Mouse (Mus musculus) forebrain, embryonic 10.5 days (tissue): ENCODE results near the gene Acsm1. TPM values are rescaled to one million over a fixed set of nuclear protein-coding genes. Genes with fewer than 3 reads are reported as not detected.

Experiments used
- DNase-seq: peaks from one replicate; pipeline ENCODE4 v3.0.0-alpha.2; 2017; ENCODE audit warnings: low spot score; ENCODE audit errors: extremely low spot score
- H3K27ac ChIP-seq: fragments of 300-500 bp; sonication (generic); 2 replicates; pipeline ENCODE4 v1.5.1; 2016; ENCODE audit warnings: mild to moderate bottlenecking
- H3K27me3 ChIP-seq: fragments of 300-500 bp; sonication (generic); 2 replicates; pipeline ENCODE4 v1.6.1; 2016; ENCODE audit warnings: mild to moderate bottlenecking; ENCODE audit not compliant: poor library complexity, severe bottlenecking
- H3K36me3 ChIP-seq: fragments of 300-500 bp; sonication (generic); replicated peaks from 2 replicates; pipeline ENCODE4 v1.6.1; 2016; ENCODE audit warnings: mild to moderate bottlenecking, moderate library complexity
- H3K4me1 ChIP-seq: fragments of 300-500 bp; sonication (generic); 2 replicates; pipeline ENCODE4 v1.6.1; 2016
- H3K4me3 ChIP-seq: fragments of 300-500 bp; sonication (generic); 2 replicates; pipeline ENCODE4 v1.5.1; 2016; ENCODE audit warnings: mild to moderate bottlenecking, moderate library complexity
- H3K9me3 ChIP-seq: fragments of 300-500 bp; sonication (generic); 2 replicates; pipeline ENCODE4 v1.6.1; 2016; ENCODE audit warnings: mild to moderate bottlenecking, moderate library complexity
- WGBS: fragments of 180-500 bp; shearing (Covaris S2); methylation state at CpG from one replicate; pipeline ENCODE4 v1.1.7; 2016; 5-methylcytosine and 5-hydroxymethylcytosine counted together
- polyA plus RNA-seq: library from polyadenylated mRNA; unstranded; fragments of >200 nt; fragmentation: Nextera tagmentation; extraction: Ambion mirVana; gene quantifications from 2 replicates; pipeline ENCODE4 v1.2.1, GENCODE M21; 2016

Gene Acsm1
- polyA plus RNA-seq, 1 experiment from 2014 or later: not detected

DNA sequence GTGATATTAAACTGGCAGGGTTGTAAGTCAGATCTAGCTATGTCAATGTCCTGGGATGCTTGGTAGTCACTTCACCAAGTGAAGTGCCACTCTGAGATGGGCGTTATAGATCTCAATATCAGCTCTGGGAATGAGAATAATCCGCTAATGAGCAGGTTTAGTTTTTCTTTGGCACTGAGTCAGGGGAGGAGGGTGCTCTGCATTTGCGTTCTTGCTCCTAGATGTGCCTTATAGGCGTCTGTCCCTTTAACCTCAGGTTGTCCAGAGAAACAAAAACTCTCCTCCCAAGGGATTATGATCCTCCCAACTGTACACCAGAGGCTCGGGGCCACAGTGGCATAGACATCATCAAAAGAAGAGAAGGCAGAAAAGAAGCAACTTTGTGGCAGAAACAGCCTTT lies 82.9 kb downstream of the Acsm1 start, which contains the start of gene Acsm4:
Gene Acsm4 (plus strand): TSS at position 301 of the 400 bp plus-strand sequence.
- no peaks in the 10 kb centered on the region for H3K27me3 ChIP-seq
- no peaks in the 10 kb centered on the region for H3K36me3 ChIP-seq
- no peaks in the 10 kb centered on the region for H3K4me1 ChIP-seq
- H3K27ac ChIP-seq: no peak within 1 kb of the TSS
- no peak within 1 kb of the TSS for H3K4me3 ChIP-seq
- DNase-seq: no peak
- 88% methylated on average over 5 of the region's 5 CpGs for WGBS
- H3K9me3 ChIP-seq: no peaks in the 10 kb centered on the region

DNA sequence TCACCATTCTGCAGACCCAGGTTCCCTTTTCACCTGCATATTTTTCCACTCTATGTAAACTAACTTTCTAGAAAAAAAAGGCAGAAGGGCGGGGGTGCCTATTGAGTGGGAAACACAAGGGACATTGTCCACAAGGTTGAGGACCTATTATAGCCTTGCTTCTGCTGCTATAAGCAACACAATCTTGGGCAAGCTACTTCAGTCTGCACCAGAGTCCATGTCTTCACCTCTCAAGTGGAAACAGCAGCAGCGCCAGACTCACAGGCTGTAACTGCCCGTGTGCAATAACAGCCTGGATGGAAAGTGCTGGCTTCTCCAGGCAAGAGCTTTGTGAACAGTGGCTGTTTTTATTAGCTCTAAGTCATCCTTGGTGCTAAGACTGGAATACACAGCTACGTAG lies 85.5 kb downstream of the Acsm1 start:
- no peak overlapping the region for H3K27ac ChIP-seq
- 88% methylated on average over 4 of the region's 4 CpGs for WGBS
- H3K9me3 ChIP-seq: no peaks in the 10 kb centered on the region
- no peaks in the 10 kb centered on the region for H3K4me1 ChIP-seq
- no peaks in the 10 kb centered on the region for H3K27me3 ChIP-seq
- DNase-seq: no peak
- no peaks in the 10 kb centered on the region for H3K36me3 ChIP-seq
- no peak overlapping the region for H3K4me3 ChIP-seq

DNA sequence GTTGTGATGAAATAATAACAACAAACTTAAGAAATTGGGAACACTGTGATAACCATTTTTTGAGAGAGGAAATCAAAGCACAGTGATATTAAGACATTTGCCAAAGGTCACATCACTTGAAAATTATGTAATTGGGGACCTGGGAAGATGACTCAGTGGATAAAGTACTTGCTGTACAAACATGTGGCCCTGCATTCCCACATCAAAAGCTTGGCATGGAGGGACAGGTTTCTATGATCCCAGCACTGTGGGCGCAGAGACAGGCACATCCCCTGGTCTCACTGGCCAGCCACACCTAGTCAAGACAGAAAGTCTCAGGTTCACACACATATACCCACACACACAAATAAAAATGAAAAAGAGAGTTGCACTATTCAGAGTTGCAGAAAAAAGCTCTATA lies 88.1 kb downstream of the Acsm1 start:
- Histone ChIP-seq H3K9me3 (no peaks in the 10 kb centered on the region), H3K36me3 (no peaks in the 10 kb centered on the region), H3K27me3 (no peaks in the 10 kb centered on the region), H3K4me1 (no peaks in the 10 kb centered on the region), H3K27ac (no peak overlapping the region), H3K4me3 (no peak overlapping the region)
- WGBS: 100% methylated on average over 1 of the region's 1 CpGs
- no peak for DNase-seq

Other genes starting within 250 kb of the Acsm1 start
- gene Gp2, start 147.7 kb upstream of the Acsm1 start, polyA plus RNA-seq: not detected in 2 replicates
- gene Umod, start 127.7 kb upstream of the Acsm1 start, polyA plus RNA-seq: not detected in 2 replicates
- gene Acsm5, start 87.6 kb upstream of the Acsm1 start, polyA plus RNA-seq: not detected in 2 replicates
- not detected in 2 replicates for gene Pdilt, start 83.5 kb upstream of the Acsm1 start, polyA plus RNA-seq
- not detected in 2 replicates for gene Acsm2, start 52.7 kb upstream of the Acsm1 start, polyA plus RNA-seq
- gene Acsm4, start 83.0 kb downstream of the Acsm1 start, polyA plus RNA-seq: 0.14 and 0.19 TPM in 2 replicates
- 101 and 108 TPM in 2 replicates for gene Thumpd1, start 113.8 kb downstream of the Acsm1 start, polyA plus RNA-seq
- gene Acsm3, start 153.9 kb downstream of the Acsm1 start, polyA plus RNA-seq: 0.10 and 0.15 TPM in 2 replicates
- 25.5 and 27.3 TPM in 2 replicates for gene Rexo5, start 187.0 kb downstream of the Acsm1 start, polyA plus RNA-seq
- gene Eri2, start 187.0 kb downstream of the Acsm1 start, polyA plus RNA-seq: 34.6 and 36.0 TPM in 2 replicates